In the genomic region with DNA sequence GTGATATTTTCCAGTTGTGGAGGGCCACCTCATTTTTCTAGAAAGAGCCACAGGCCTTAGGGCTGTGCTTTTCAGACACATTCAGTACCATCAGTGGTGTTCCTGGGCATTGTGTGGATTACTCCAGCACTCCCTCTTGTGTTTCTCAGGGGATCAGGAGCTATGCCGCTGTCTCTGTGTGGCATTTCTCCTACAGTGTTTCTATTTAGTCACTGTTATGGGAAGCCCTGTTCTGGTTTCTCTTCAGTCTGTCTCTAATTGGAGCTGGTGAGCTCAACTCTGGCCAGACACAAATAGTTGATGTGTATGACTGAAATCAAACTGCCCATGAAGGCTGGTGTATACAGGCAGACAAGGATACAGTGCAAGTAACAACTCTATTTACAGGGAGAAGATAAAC, we compare ENCODE assay signal across 9 mouse cellular contexts.
A peak's percentile ranks its signal among the peaks of the same experiment; 100 is the strongest.
DNase-seq lines count a peak whose midpoint lies in the region; ATAC-seq and TF ChIP-seq lines count a peak whose summit lies in the region.
"Had no signal": no experiment of that assay in that cellular context is flagged by ENCODE, and none has a peak within 500 bp of the region (broad histone marks: within the 10 kb centered on the region; RNA-seq: fewer than 3 reads in every experiment).

No protein-coding gene starts in this region.

- intact Hi-C loops in gastrocnemius, adult 2 months (cut with DNase I): loop anchor here (10.0 kb wide), 1 partner anchor 138 kb away; a partner anchor contains a TSS

- H3K27ac ChIP-seq in gastrocnemius, adult 2 months: no peak overlapping the region
- no peak overlapping the region for H3K27ac ChIP-seq in liver, embryonic 14.5 days
- H3K27ac ChIP-seq in liver, embryonic 12.5 days: no peak overlapping the region

- H3K4me1 ChIP-seq in liver, embryonic 14.5 days (replicated peaks; ENCODE audit: control insufficient read depth in 2 of 2, insufficient read depth in 2 of 2, low read length in 1 of 2): no peaks in the 10 kb centered on the region
- H3K4me1 ChIP-seq in liver, embryonic 12.5 days: no peaks in the 10 kb centered on the region

- peak; percentile 31; the same call in 1 of the 2 replicates for TF ChIP-seq CTCF in gastrocnemius, adult 2 months (IDR thresholded peaks at IDR 0.05)
- 0 out of 2 replicates have a peak, but pooled peaks have one; percentile 14 for TF ChIP-seq CTCF in liver, embryonic 14.5 days (IDR thresholded peaks at IDR 0.05; ENCODE audit: low read depth)
- peak; percentile 30; the same call in 1 of the 2 replicates for TF ChIP-seq CTCF in brain, embryonic 14.5 days (IDR thresholded peaks at IDR 0.05; ENCODE audit: borderline replicate concordance, extremely low read depth, insufficient read depth, insufficient read length)

- H3K36me3 ChIP-seq in liver, embryonic 14.5 days (replicated peaks; ENCODE audit: control insufficient read depth, insufficient read depth, low read depth): no peaks in the 10 kb centered on the region
- no peaks in the 10 kb centered on the region for H3K36me3 ChIP-seq in liver, embryonic 12.5 days

- H3K4me3 ChIP-seq in gastrocnemius, adult 2 months: no peak overlapping the region
- H3K4me3 ChIP-seq in liver, embryonic 14.5 days (ENCODE audit: insufficient read depth in 1 of 2, low read depth in 2 of 2, low read length in 2 of 2): no peak overlapping the region
- H3K4me3 ChIP-seq in liver, embryonic 12.5 days: no peak overlapping the region

- 69% methylated on average over 1 of the region's 1 CpGs for WGBS in liver, embryonic 14.5 days (ENCODE audit: insufficient replicate concordance)
- WGBS in liver, embryonic 12.5 days (ENCODE audit: insufficient replicate concordance): 50% methylated on average over 1 of the region's 1 CpGs

- H3K9ac ChIP-seq in liver, embryonic 14.5 days (replicated peaks): no peak overlapping the region
- no peak overlapping the region for H3K9ac ChIP-seq in liver, embryonic 12.5 days

- TF ChIP-seq EP300 in liver, embryonic 14.5 days (IDR thresholded peaks at IDR 0.05; ENCODE audit: low read depth): no peak

- no peak for ATAC-seq in liver, embryonic 14.5 days (ENCODE audit: insufficient read depth)
- no peak for ATAC-seq in liver, embryonic 12.5 days
- ATAC-seq: forebrain, embryonic 14.5 days had no signal

- no peaks in the 10 kb centered on the region for H3K9me3 ChIP-seq in liver, embryonic 14.5 days (ENCODE audit: control insufficient read depth, low read length)
- H3K9me3 ChIP-seq in liver, embryonic 12.5 days (replicated peaks): no peaks in the 10 kb centered on the region

- no peak overlapping the region for H3K4me2 ChIP-seq in liver, embryonic 14.5 days (ENCODE audit: low read depth)
- H3K4me2 ChIP-seq in liver, embryonic 12.5 days: no peak overlapping the region

- TF ChIP-seq POLR2A in brain, embryonic 14.5 days (IDR thresholded peaks at IDR 0.05; ENCODE audit: borderline replicate concordance, extremely low read depth, insufficient read depth, insufficient read length, poor library complexity, severe bottlenecking): no peak

- H3K27me3 ChIP-seq in liver, embryonic 14.5 days (ENCODE audit: control insufficient read depth, insufficient read depth, low read length): no peaks in the 10 kb centered on the region
- H3K27me3 ChIP-seq in liver, embryonic 12.5 days (replicated peaks): no peaks in the 10 kb centered on the region

- no peak for DNase-seq in gastrocnemius, adult 2 months
- no peak for DNase-seq in gastrocnemius, postnatal 25 days
- DNase-seq in liver, embryonic 14.5 days (ENCODE audit: low read depth in 3 of 3, low spot score in 3 of 3): no peak
- peak; percentile 25 for DNase-seq in brain, embryonic 14.5 days (ENCODE audit: low read depth)
- DNase-seq in lung, postnatal 36 days: peak; percentile 10
- no peak for DNase-seq in thymus, postnatal 10 days (ENCODE audit: low spot score in 2 of 2)
- no peak for DNase-seq in right cerebral cortex, postnatal 14 days

Comparison
In these comparisons a context has a peak if more than half of its experiments do, and no peak if none do; other contexts are left out.
1. DNase-seq: peak in brain, embryonic 14.5 days (single experiment) and lung, postnatal 36 days (single experiment); none in gastrocnemius, adult 2 months (single experiment), gastrocnemius, postnatal 25 days (single experiment), liver, embryonic 14.5 days (0 of 3), thymus, postnatal 10 days (0 of 2) and right cerebral cortex, postnatal 14 days (single experiment).
2. Peak in every context shown above with its lines, with median percentiles within 50 percentile points of each other: CTCF ChIP-seq.